Mouse (Mus musculus) skeletal muscle tissue, adult 2 months (tissue): Measurements from ENCODE around the gene Spag8.
A peak's percentile ranks its signal among the peaks of the same experiment; 100 is the strongest.

ENCODE experiments used
- DNase-seq: peaks from one replicate; pipeline ENCODE4 v3.0.0-alpha.2; 2012; ENCODE audit warnings: low read depth, low spot score

Spag8 gene

GRCm38 (mm10) chr4:43653161-43654015 lies at the start of gene Spag8:
TSS of gene Spag8 (minus strand) at chr4:43653594.
- no peak for DNase-seq

GRCm38 (mm10) chr4:43700707-43701106 lies 47.3 kb upstream of the Spag8 start, which contains the start of gene Olfr70:
TSS of gene Olfr70 (minus strand) at chr4:43700807.
- no peak for DNase-seq

- no peak for DNase-seq
These were observed 43.2 kb upstream of the Spag8 start for GRCm38 (mm10) chr4:43696561-43696960.

- peak; percentile 78 for DNase-seq
These were observed 41.9 kb upstream of the Spag8 start for GRCm38 (mm10) chr4:43695249-43695671.

- no peak for DNase-seq
These were observed 41.2 kb upstream of the Spag8 start for GRCm38 (mm10) chr4:43694439-43695248.

GRCm38 (mm10) chr4:43693806-43694241 lies 40.4 kb upstream of the Spag8 start:
- peak; percentile 56 for DNase-seq

GRCm38 (mm10) chr4:43691026-43691425 lies 37.6 kb upstream of the Spag8 start:
- no peak for DNase-seq

- DNase-seq, result no peak
These were observed 36.6 kb upstream of the Spag8 start for GRCm38 (mm10) chr4:43690021-43690420.

GRCm38 (mm10) chr4:43679416-43680043 lies 26.1 kb upstream of the Spag8 start:
- DNase-seq, result peak; percentile 92

- DNase-seq, result no peak
These were observed 25.1 kb upstream of the Spag8 start for GRCm38 (mm10) chr4:43678541-43678940.

GRCm38 (mm10) chr4:43675608-43676007 lies 22.2 kb upstream of the Spag8 start:
- no peak for DNase-seq

- DNase-seq, result no peak
These were observed 21.6 kb upstream of the Spag8 start for GRCm38 (mm10) chr4:43674974-43675373.

- no peak for DNase-seq
These were observed 20.3 kb upstream of the Spag8 start for GRCm38 (mm10) chr4:43673703-43674102.

GRCm38 (mm10) chr4:43672070-43672469 lies 18.7 kb upstream of the Spag8 start:
- peak; percentile 82 for DNase-seq

GRCm38 (mm10) chr4:43669428-43669794 lies 16.0 kb upstream of the Spag8 start:
- no peak for DNase-seq

- DNase-seq, result peak; percentile 74
These were observed 15.5 kb upstream of the Spag8 start, which contains the start of the genes Tmem8b and Fam221b for GRCm38 (mm10) chr4:43668782-43669427. TSS of gene Tmem8b (plus strand) at chr4:43668971. TSS of gene Fam221b (minus strand) at chr4:43669145.

GRCm38 (mm10) chr4:43666412-43666811 lies 13.0 kb upstream of the Spag8 start:
- no peak for DNase-seq

GRCm38 (mm10) chr4:43657146-43657545 lies 3.8 kb upstream of the Spag8 start:
- no peak for DNase-seq

GRCm38 (mm10) chr4:43656339-43657109 lies 3.1 kb upstream of the Spag8 start, which contains the start of gene Hint2:
TSS of gene Hint2 (minus strand) at chr4:43656466.
- peak; percentile 96 for DNase-seq

- DNase-seq, result no peak
These were observed 2.4 kb upstream of the Spag8 start for GRCm38 (mm10) chr4:43655656-43656338.
